Mouse (Mus musculus): ENCODE measurements around the gene Zfp706.
"Not testable (repeated sequence)": the region's sequence is repeated elsewhere in the genome, so short reads cannot be mapped to it uniquely, and the experiment has no call there.

The Zfp706 gene

GRCm38 (mm10) chr15:37006475-37007164 lies 953 bp downstream of the Zfp706 start:
- Histone ChIP-seq H3K4me3 (replicated peaks; ENCODE audit: low read length) (peak overlapping the region; percentile 94), H3K9me3 (ENCODE audit: low read length) (no peaks in the 10 kb centered on the region), H3K27me3 (ENCODE audit: insufficient read depth, low read length) (no peaks in the 10 kb centered on the region), H3K36me3 (ENCODE audit: insufficient read depth, low read length) (peaks cover 41% of the 10 kb centered on the region), H3K4me1 (replicated peaks; ENCODE audit: low read depth, low read length) (peaks cover 77% of the 10 kb centered on the region)
- TF ChIP-seq POU5F1 (IDR thresholded peaks at IDR 0.05; ENCODE audit: borderline replicate concordance, low read length) (no peak), NANOG (IDR thresholded peaks at IDR 0.05; ENCODE audit: borderline replicate concordance, low read length) (no peak), CTCF (conservative IDR thresholded peaks at IDR 0.05; ENCODE audit: low read length) (no peak)

- TF ChIP-seq CTCF (conservative IDR thresholded peaks at IDR 0.05; ENCODE audit: low read length) (no peak), POU5F1 (IDR thresholded peaks at IDR 0.05; ENCODE audit: borderline replicate concordance, low read length) (no peak), NANOG (IDR thresholded peaks at IDR 0.05; ENCODE audit: borderline replicate concordance, low read length) (no peak)
- Histone ChIP-seq H3K4me3 (replicated peaks; ENCODE audit: low read length) (peak overlapping the region; percentile 94), H3K9me3 (ENCODE audit: low read length) (no peaks in the 10 kb centered on the region)
Measured at GRCm38 (mm10) chr15:37005793-37006474, 1.6 kb downstream of the Zfp706 start.

GRCm38 (mm10) chr15:37004858-37005257 lies 2.7 kb downstream of the Zfp706 start:
- H3K4me1 ChIP-seq (replicated peaks; ENCODE audit: low read depth, low read length), result peaks cover 60% of the 10 kb centered on the region
- H3K27me3 ChIP-seq (ENCODE audit: insufficient read depth, low read length), result no peaks in the 10 kb centered on the region
- no peaks in the 10 kb centered on the region for H3K9me3 ChIP-seq (ENCODE audit: low read length)
- H3K36me3 ChIP-seq (ENCODE audit: insufficient read depth, low read length), result peaks cover 58% of the 10 kb centered on the region
- no peak for TF ChIP-seq CTCF (conservative IDR thresholded peaks at IDR 0.05; ENCODE audit: low read length)
- no peak for TF ChIP-seq POU5F1 (IDR thresholded peaks at IDR 0.05; ENCODE audit: borderline replicate concordance, low read length)
- TF ChIP-seq NANOG (IDR thresholded peaks at IDR 0.05; ENCODE audit: borderline replicate concordance, low read length), result no peak
- H3K4me3 ChIP-seq (replicated peaks; ENCODE audit: low read length), result peak overlapping the region; percentile 94; the same call in 1 of the 2 replicates

More at GRCm38 (mm10) chr15:37005793-37006474, 1.6 kb downstream of the Zfp706 start:
- peaks cover 48% of the 10 kb centered on the region for H3K36me3 ChIP-seq (ENCODE audit: insufficient read depth, low read length)
- peaks cover 70% of the 10 kb centered on the region for H3K4me1 ChIP-seq (replicated peaks; ENCODE audit: low read depth, low read length)
- no peaks in the 10 kb centered on the region for H3K27me3 ChIP-seq (ENCODE audit: insufficient read depth, low read length)

- Histone ChIP-seq H3K4me1 (replicated peaks; ENCODE audit: low read depth, low read length) (peaks cover 63% of the 10 kb centered on the region), H3K36me3 (ENCODE audit: insufficient read depth, low read length) (peaks cover 84% of the 10 kb centered on the region), H3K9me3 (ENCODE audit: low read length) (no peaks in the 10 kb centered on the region), H3K27me3 (ENCODE audit: insufficient read depth, low read length) (no peaks in the 10 kb centered on the region), H3K4me3 (replicated peaks; ENCODE audit: low read length) (no peak overlapping the region)
- TF ChIP-seq NANOG (IDR thresholded peaks at IDR 0.05; ENCODE audit: borderline replicate concordance, low read length), result no peak
- no peak for TF ChIP-seq POU5F1 (IDR thresholded peaks at IDR 0.05; ENCODE audit: borderline replicate concordance, low read length)
- no peak for TF ChIP-seq CTCF (conservative IDR thresholded peaks at IDR 0.05; ENCODE audit: low read length)
Measured at GRCm38 (mm10) chr15:37002276-37002675, 5.3 kb downstream of the Zfp706 start.

- not testable (repeated sequence) for H3K4me3 ChIP-seq (replicated peaks; ENCODE audit: low read length); H3K9me3 ChIP-seq (ENCODE audit: low read length); H3K27me3 ChIP-seq (ENCODE audit: insufficient read depth, low read length)
- Histone ChIP-seq H3K4me1 (replicated peaks; ENCODE audit: low read depth, low read length) (peaks cover 57% of the 10 kb centered on the region), H3K36me3 (ENCODE audit: insufficient read depth, low read length) (peaks cover 82% of the 10 kb centered on the region)
Measured at GRCm38 (mm10) chr15:36999602-37000001, 8.0 kb downstream of the Zfp706 start.

- no peaks in the 10 kb centered on the region for H3K27me3 ChIP-seq (ENCODE audit: insufficient read depth, low read length)
- H3K4me3 ChIP-seq (replicated peaks; ENCODE audit: low read length), result no peak overlapping the region
- peaks cover 74% of the 10 kb centered on the region for H3K4me1 ChIP-seq (replicated peaks; ENCODE audit: low read depth, low read length)
- H3K36me3 ChIP-seq (ENCODE audit: insufficient read depth, low read length), result peaks cover 78% of the 10 kb centered on the region
- no peak for TF ChIP-seq NANOG (IDR thresholded peaks at IDR 0.05; ENCODE audit: borderline replicate concordance, low read length)
- H3K9me3 ChIP-seq (ENCODE audit: low read length), result no peaks in the 10 kb centered on the region
Measured at GRCm38 (mm10) chr15:36995166-36995565, 12.4 kb downstream of the Zfp706 start.

GRCm38 (mm10) chr15:36994665-36995064 lies 12.9 kb downstream of the Zfp706 start:
- Histone ChIP-seq H3K36me3 (ENCODE audit: insufficient read depth, low read length) (peaks cover 78% of the 10 kb centered on the region), H3K4me3 (replicated peaks; ENCODE audit: low read length) (no peak overlapping the region), H3K27me3 (ENCODE audit: insufficient read depth, low read length) (no peaks in the 10 kb centered on the region), H3K9me3 (ENCODE audit: low read length) (no peaks in the 10 kb centered on the region), H3K4me1 (replicated peaks; ENCODE audit: low read depth, low read length) (peaks cover 78% of the 10 kb centered on the region)
- TF ChIP-seq NANOG (IDR thresholded peaks at IDR 0.05; ENCODE audit: borderline replicate concordance, low read length) (no peak), CTCF (conservative IDR thresholded peaks at IDR 0.05; ENCODE audit: low read length) (no peak), POU5F1 (IDR thresholded peaks at IDR 0.05; ENCODE audit: borderline replicate concordance, low read length) (no peak)

GRCm38 (mm10) chr15:36993435-36994178 lies 14.0 kb downstream of the Zfp706 start:
- H3K36me3 ChIP-seq (ENCODE audit: insufficient read depth, low read length), result peaks cover 70% of the 10 kb centered on the region
- no peak overlapping the region for H3K4me3 ChIP-seq (replicated peaks; ENCODE audit: low read length)
- no peaks in the 10 kb centered on the region for H3K27me3 ChIP-seq (ENCODE audit: insufficient read depth, low read length)
- TF ChIP-seq CTCF (conservative IDR thresholded peaks at IDR 0.05; ENCODE audit: low read length) (no peak), NANOG (IDR thresholded peaks at IDR 0.05; ENCODE audit: borderline replicate concordance, low read length) (no peak), POU5F1 (IDR thresholded peaks at IDR 0.05; ENCODE audit: borderline replicate concordance, low read length) (no peak)
- H3K9me3 ChIP-seq (ENCODE audit: low read length), result no peaks in the 10 kb centered on the region
- H3K4me1 ChIP-seq (replicated peaks; ENCODE audit: low read depth, low read length), result peaks cover 78% of the 10 kb centered on the region

Measured in E14TG2a.4 (cell line).